Mouse (Mus musculus): ENCODE measurements around the gene Pagr1a. TPM values are rescaled to one million over a fixed set of nuclear protein-coding genes. Genes with fewer than 3 reads are reported as not detected.

Pagr1a gene
- polyA plus RNA-seq, 1 experiment from 2014 or later: 25.1 TPM

DNA sequence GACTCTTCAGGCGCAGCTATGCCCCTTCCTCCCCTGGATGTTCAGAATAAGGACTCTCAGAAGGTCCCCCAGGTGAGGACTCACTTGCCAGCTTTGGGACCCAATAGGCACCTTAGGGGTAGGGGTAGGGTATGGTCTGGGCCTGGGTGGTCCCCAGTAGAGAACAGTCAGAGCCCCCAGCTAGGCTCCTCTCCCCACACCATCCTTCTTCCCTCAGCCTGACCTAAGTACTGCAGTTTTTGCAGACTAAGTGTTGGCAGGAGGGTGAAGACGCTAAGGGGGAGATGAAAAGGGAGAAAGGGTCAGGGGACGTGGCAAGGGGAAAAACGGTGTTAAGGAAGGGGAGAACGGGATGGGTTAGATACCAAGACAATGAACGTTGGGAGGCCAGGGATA is 796 bp upstream of the Pagr1a start:
- Histone ChIP-seq H3K4me3 (ENCODE audit: low read depth, low read length) (no peak overlapping the region; the same call in 1 of the 2 replicates), H3K36me3 (ENCODE audit: control insufficient read depth, insufficient read depth, low read length) (peaks cover 45% of the 10 kb centered on the region), H3K4me2 (ENCODE audit: low read length) (peak overlapping the region; percentile 96), H3K9me3 (replicated peaks; ENCODE audit: control insufficient read depth, low read length) (no peaks in the 10 kb centered on the region), H3K9ac (ENCODE audit: low read length) (peak overlapping the region; percentile 22), H3K27me3 (replicated peaks; ENCODE audit: control insufficient read depth, insufficient read depth, low read length) (no peaks in the 10 kb centered on the region), H3K27ac (ENCODE audit: low read depth, low read length) (peak overlapping the region; percentile 75), H3K4me1 (ENCODE audit: control insufficient read depth, insufficient read depth, low read length) (peaks cover 37% of the 10 kb centered on the region)
- DNase-seq (ENCODE audit: low spot score) (no peak), ATAC-seq (no peak)
- 62% methylated on average over 6 of the region's 6 CpGs for WGBS

DNA sequence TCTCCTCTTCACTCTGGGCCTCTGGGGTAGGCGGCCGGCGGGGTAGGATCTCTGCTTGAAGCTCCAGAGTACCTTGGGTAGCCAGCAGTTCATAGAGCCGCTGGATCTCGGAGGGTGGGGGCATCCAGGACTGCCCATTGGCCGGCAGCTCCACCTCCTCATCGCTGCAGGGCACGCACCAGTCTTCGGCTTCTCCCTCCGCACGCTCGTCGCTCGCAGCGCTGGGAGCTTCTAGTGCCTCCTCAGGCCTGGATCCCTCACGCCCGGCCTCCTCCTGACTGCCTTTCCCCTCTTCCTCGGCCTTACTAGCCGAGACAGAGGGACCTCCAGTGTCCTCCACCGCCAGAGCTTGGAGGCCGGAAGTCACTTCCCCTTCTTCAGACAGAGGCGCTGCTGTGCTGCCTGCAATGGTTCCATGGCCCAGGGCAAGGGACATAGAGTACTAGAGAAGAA is 640 bp downstream of the Pagr1a start:
- 1% methylated on average over 22 of the region's 22 CpGs for WGBS
- Histone ChIP-seq H3K4me3 (ENCODE audit: low read depth, low read length) (peak overlapping the region; percentile 73), H3K4me2 (ENCODE audit: low read length) (peak overlapping the region; percentile 96), H3K27ac (ENCODE audit: low read depth, low read length) (peak overlapping the region; percentile 93), H3K27me3 (replicated peaks; ENCODE audit: control insufficient read depth, insufficient read depth, low read length) (no peaks in the 10 kb centered on the region), H3K4me1 (ENCODE audit: control insufficient read depth, insufficient read depth, low read length) (peaks cover 33% of the 10 kb centered on the region), H3K9ac (ENCODE audit: low read length) (peak overlapping the region; percentile 88), H3K36me3 (ENCODE audit: control insufficient read depth, insufficient read depth, low read length) (peaks cover 38% of the 10 kb centered on the region), H3K9me3 (replicated peaks; ENCODE audit: control insufficient read depth, low read length) (no peaks in the 10 kb centered on the region)
- no peak for DNase-seq (ENCODE audit: low spot score)
- peak; percentile 29 for ATAC-seq

DNA sequence TGATC is 869 bp downstream of the Pagr1a start, which contains the start of gene Pagr1b:
TSS of gene Pagr1b (minus strand) at position 4 of the 5 bp plus-strand sequence.
- H3K4me1 ChIP-seq (ENCODE audit: control insufficient read depth, insufficient read depth, low read length): peaks cover 31% of the 10 kb centered on the region
- no peak for ATAC-seq
- H3K4me3 ChIP-seq (ENCODE audit: low read depth, low read length): peak within 1 kb of the TSS; percentile 73

DNA sequence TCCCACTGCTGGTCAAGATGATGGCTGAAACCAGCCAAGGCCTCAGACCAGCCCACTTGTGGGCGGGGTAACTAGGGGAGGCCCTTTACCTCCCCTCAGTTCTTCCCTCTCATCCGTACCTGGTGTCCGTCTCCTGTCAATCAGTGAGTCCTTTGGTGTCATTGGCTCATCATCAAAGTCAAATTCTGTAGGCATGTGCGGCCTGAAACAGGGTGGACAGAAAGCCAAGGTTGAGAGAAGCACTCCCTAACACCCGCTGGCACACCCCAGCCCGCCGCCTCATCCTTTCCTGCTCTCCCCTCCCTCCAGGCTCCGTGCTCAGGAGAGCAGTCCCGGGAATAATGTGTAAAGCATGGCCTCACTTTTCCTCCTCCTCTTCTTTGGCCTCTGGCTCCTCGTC is 1.1 kb downstream of the Pagr1a start:
- peak overlapping the region; percentile 73 for H3K4me3 ChIP-seq (ENCODE audit: low read depth, low read length)
- no peaks in the 10 kb centered on the region for H3K27me3 ChIP-seq (replicated peaks; ENCODE audit: control insufficient read depth, insufficient read depth, low read length)
- no peaks in the 10 kb centered on the region for H3K9me3 ChIP-seq (replicated peaks; ENCODE audit: control insufficient read depth, low read length)
- H3K4me1 ChIP-seq (ENCODE audit: control insufficient read depth, insufficient read depth, low read length): peaks cover 30% of the 10 kb centered on the region
- peak overlapping the region; percentile 88 for H3K9ac ChIP-seq (ENCODE audit: low read length)
- DNase-seq (ENCODE audit: low spot score) (peak; percentile 37), ATAC-seq (no peak)
- WGBS: 3% methylated on average over 10 of the region's 10 CpGs
- peak overlapping the region; percentile 96 for H3K4me2 ChIP-seq (ENCODE audit: low read length)
- H3K27ac ChIP-seq (ENCODE audit: low read depth, low read length): peak overlapping the region; percentile 93
- peaks cover 38% of the 10 kb centered on the region for H3K36me3 ChIP-seq (ENCODE audit: control insufficient read depth, insufficient read depth, low read length)

More for the DNA sequence above, 869 bp downstream of the Pagr1a start, which contains the start of gene Pagr1b:
- Histone ChIP-seq H3K9me3 (replicated peaks; ENCODE audit: control insufficient read depth, low read length) (no peaks in the 10 kb centered on the region), H3K9ac (ENCODE audit: low read length) (peak within 1 kb of the TSS; percentile 88), H3K27me3 (replicated peaks; ENCODE audit: control insufficient read depth, insufficient read depth, low read length) (no peaks in the 10 kb centered on the region), H3K4me2 (ENCODE audit: low read length) (peak within 1 kb of the TSS; percentile 96), H3K36me3 (ENCODE audit: control insufficient read depth, insufficient read depth, low read length) (peaks cover 38% of the 10 kb centered on the region), H3K27ac (ENCODE audit: low read depth, low read length) (peak within 1 kb of the TSS; percentile 93)
- DNase-seq (ENCODE audit: low spot score): no peak

DNA sequence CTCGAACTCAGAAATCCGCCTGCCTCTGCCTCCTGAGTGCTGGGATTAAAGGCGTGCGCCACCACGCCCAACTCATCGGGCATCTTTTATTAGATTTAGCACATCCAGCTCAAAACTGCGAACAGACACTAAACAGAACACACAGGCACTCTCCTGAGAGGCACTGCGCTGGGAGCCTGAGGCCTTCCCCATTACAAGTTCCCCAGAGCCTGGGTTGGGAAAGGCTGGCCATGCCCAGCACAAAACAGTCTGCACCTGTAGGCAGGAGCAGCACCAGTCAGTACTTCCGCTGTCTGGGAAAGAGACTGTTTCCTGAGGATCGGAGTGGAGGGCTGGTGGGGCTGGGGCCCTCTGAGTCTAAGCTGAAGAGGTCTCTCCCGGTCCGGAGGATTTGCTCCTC is 2.2 kb downstream of the Pagr1a start:
- peaks cover 38% of the 10 kb centered on the region for H3K36me3 ChIP-seq (ENCODE audit: control insufficient read depth, insufficient read depth, low read length)
- H3K4me3 ChIP-seq (ENCODE audit: low read depth, low read length): no peak overlapping the region

DNA sequence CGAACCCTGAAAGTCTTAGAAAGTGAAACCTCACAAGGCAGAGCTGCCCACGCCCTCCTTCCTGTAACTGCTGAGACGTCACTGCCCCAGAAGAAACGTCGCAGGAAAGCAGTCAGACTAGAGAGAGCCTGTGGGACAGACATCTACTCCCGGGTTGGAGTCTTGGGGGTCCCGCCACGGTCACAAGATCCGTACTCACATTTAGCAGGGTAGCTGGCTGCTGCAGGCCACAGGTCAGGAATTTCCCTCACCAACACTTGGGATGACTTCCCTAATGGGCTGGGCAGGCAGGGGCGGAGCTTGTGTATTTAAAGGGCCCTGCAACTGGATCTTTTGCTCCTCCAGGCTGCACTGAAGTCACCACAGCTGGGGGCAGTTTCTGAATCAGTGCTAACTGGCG is 2.8 kb downstream of the Pagr1a start, which contains the start of gene Mvp:
TSS of gene Mvp (minus strand) at position 302 of the 400 bp plus-strand sequence.
- H3K27ac ChIP-seq (ENCODE audit: low read depth, low read length): no peak within 1 kb of the TSS
- H3K9me3 ChIP-seq (replicated peaks; ENCODE audit: control insufficient read depth, low read length): no peaks in the 10 kb centered on the region
- peak within 1 kb of the TSS; percentile 41 for H3K9ac ChIP-seq (ENCODE audit: low read length)
- H3K4me2 ChIP-seq (ENCODE audit: low read length): peak within 1 kb of the TSS; percentile 96; the same call in 1 of the 2 replicates
- H3K4me1 ChIP-seq (ENCODE audit: control insufficient read depth, insufficient read depth, low read length): peaks cover 22% of the 10 kb centered on the region
- no peaks in the 10 kb centered on the region for H3K27me3 ChIP-seq (replicated peaks; ENCODE audit: control insufficient read depth, insufficient read depth, low read length)
- DNase-seq (ENCODE audit: low spot score) (no peak), ATAC-seq (no peak)
- peak within 1 kb of the TSS; percentile 73 for H3K4me3 ChIP-seq (ENCODE audit: low read depth, low read length)
- peaks cover 38% of the 10 kb centered on the region for H3K36me3 ChIP-seq (ENCODE audit: control insufficient read depth, insufficient read depth, low read length)
- WGBS: 80% methylated on average over 11 of the region's 11 CpGs

More for the DNA sequence above, 2.2 kb downstream of the Pagr1a start:
- Histone ChIP-seq H3K4me2 (ENCODE audit: low read length) (no peak overlapping the region), H3K27me3 (replicated peaks; ENCODE audit: control insufficient read depth, insufficient read depth, low read length) (no peaks in the 10 kb centered on the region), H3K27ac (ENCODE audit: low read depth, low read length) (no peak overlapping the region), H3K4me1 (ENCODE audit: control insufficient read depth, insufficient read depth, low read length) (peaks cover 24% of the 10 kb centered on the region), H3K9ac (ENCODE audit: low read length) (0 out of 2 replicates have a peak overlapping the region, but pooled peaks have one; percentile 25), H3K9me3 (replicated peaks; ENCODE audit: control insufficient read depth, low read length) (no peaks in the 10 kb centered on the region)
- ATAC-seq (no peak), DNase-seq (ENCODE audit: low spot score) (no peak)
- 90% methylated on average over 12 of the region's 12 CpGs for WGBS

DNA sequence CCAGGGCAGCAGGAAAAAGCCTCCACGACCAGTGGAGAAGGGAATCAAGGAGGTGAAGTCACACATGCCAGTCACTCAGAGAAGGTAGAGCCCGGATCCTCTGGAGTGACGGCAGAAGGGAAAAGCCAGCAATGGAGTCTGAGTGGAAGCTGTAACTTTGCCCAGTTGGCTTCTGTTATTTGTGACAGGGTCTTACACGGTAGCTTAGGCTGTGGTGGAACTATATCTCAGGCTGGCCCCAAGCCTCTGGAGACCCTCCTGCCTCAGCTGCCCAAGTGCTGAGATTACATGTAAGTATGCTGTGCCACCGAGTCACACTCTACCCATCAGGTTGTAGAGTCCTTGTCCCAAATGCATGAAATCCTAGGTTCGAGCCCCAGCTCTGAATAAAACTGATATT is 3.8 kb downstream of the Pagr1a start:
- H3K9me3 ChIP-seq (replicated peaks; ENCODE audit: control insufficient read depth, low read length): no peaks in the 10 kb centered on the region
- H3K27ac ChIP-seq (ENCODE audit: low read depth, low read length): no peak overlapping the region
- H3K4me1 ChIP-seq (ENCODE audit: control insufficient read depth, insufficient read depth, low read length): peaks cover 20% of the 10 kb centered on the region
- DNase-seq (ENCODE audit: low spot score): no peak
- 95% methylated on average over 6 of the region's 6 CpGs for WGBS
- H3K4me2 ChIP-seq (ENCODE audit: low read length): no peak overlapping the region
- no peak overlapping the region for H3K9ac ChIP-seq (ENCODE audit: low read length)
- no peaks in the 10 kb centered on the region for H3K27me3 ChIP-seq (replicated peaks; ENCODE audit: control insufficient read depth, insufficient read depth, low read length)
- no peak overlapping the region for H3K4me3 ChIP-seq (ENCODE audit: low read depth, low read length)
- no peak for ATAC-seq
- H3K36me3 ChIP-seq (ENCODE audit: control insufficient read depth, insufficient read depth, low read length): peaks cover 38% of the 10 kb centered on the region

DNA sequence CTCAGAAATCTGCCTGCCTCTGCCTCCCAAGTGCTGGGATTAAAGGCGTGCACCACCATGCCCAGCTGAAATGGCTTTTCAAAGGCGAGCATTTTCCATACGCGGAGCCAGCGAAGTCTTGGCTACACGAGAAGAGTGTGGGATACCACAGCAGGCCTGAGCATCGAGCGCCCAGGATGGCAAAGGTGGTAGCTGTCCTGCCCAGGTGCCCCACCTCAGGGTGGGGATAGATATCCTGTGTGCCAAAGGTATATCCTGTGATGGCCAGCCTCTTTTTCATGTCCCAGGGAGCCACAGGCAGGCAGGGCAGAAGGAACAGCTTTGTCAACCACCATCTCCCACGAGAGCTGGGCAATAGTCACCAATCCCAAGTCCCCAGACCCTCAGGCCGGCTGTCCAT is 4.3 kb downstream of the Pagr1a start:
- DNase-seq (ENCODE audit: low spot score): no peak

DNA sequence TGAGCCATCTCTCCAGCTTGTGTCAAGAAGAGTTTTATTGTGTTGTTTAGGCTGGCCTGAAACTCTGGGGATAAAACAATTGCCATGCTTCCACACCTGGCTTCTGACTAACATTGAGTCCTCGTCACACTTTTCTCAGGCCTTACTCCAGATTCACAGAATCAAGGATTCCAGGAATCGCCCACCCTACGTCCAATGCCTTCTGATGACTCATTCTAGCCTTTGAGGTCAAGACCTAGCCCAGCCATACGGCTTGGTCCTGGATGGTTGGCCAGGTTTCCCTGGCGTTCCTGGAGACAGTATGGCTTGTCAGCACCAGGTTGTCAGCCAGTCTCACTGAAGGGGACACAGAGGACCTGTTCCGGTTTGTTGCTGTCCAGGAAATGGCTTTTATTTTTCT is 4.8 kb downstream of the Pagr1a start:
- Histone ChIP-seq H3K4me1 (ENCODE audit: control insufficient read depth, insufficient read depth, low read length) (peaks cover 16% of the 10 kb centered on the region), H3K27me3 (replicated peaks; ENCODE audit: control insufficient read depth, insufficient read depth, low read length) (no peaks in the 10 kb centered on the region), H3K36me3 (ENCODE audit: control insufficient read depth, insufficient read depth, low read length) (peaks cover 38% of the 10 kb centered on the region), H3K27ac (ENCODE audit: low read depth, low read length) (no peak overlapping the region), H3K4me3 (ENCODE audit: low read depth, low read length) (no peak overlapping the region), H3K4me2 (ENCODE audit: low read length) (no peak overlapping the region), H3K9me3 (replicated peaks; ENCODE audit: control insufficient read depth, low read length) (no peaks in the 10 kb centered on the region), H3K9ac (ENCODE audit: low read length) (no peak overlapping the region)
- WGBS: 93% methylated on average over 6 of the region's 6 CpGs
- no peak for ATAC-seq
- DNase-seq (ENCODE audit: low spot score): no peak

More for the DNA sequence above, 4.3 kb downstream of the Pagr1a start:
- no peak overlapping the region for H3K4me2 ChIP-seq (ENCODE audit: low read length)
- no peaks in the 10 kb centered on the region for H3K9me3 ChIP-seq (replicated peaks; ENCODE audit: control insufficient read depth, low read length)
- H3K4me1 ChIP-seq (ENCODE audit: control insufficient read depth, insufficient read depth, low read length): peaks cover 19% of the 10 kb centered on the region
- ATAC-seq: no peak
- no peak overlapping the region for H3K4me3 ChIP-seq (ENCODE audit: low read depth, low read length)
- 96% methylated on average over 10 of the region's 10 CpGs for WGBS
- H3K36me3 ChIP-seq (ENCODE audit: control insufficient read depth, insufficient read depth, low read length): peaks cover 38% of the 10 kb centered on the region
- H3K27me3 ChIP-seq (replicated peaks; ENCODE audit: control insufficient read depth, insufficient read depth, low read length): no peaks in the 10 kb centered on the region
- H3K27ac ChIP-seq (ENCODE audit: low read depth, low read length): no peak overlapping the region
- H3K9ac ChIP-seq (ENCODE audit: low read length): no peak overlapping the region

All from forebrain, embryonic 14.5 days (tissue).